Mouse (Mus musculus) gastrocnemius, postnatal 14 days (tissue): ENCODE data around the gene Sik3. TPM values are rescaled to one million over a fixed set of nuclear protein-coding genes. Genes with fewer than 3 reads are reported as not detected.

Experiments used
- DNase-seq: peaks from one replicate; pipeline ENCODE4 v3.0.0; 2021; ENCODE audit warnings: mixed read lengths
- intact Hi-C: fragments of 180-260 bp; cut with DNase I; formaldehyde crosslinking; loops from one replicate; pipeline ENCODE4 v1.15.1; 2025; ENCODE audit warnings: low total_unique reads
- total RNA-seq, 2 experiments: library from RNA; stranded (reverse); gene quantifications; 2 replicates each; pipeline ENCODE4 v1.2.3; 2021

Gene Sik3
- total RNA-seq, 2 experiments from 2014 or later = 37.4 TPM

DNA sequence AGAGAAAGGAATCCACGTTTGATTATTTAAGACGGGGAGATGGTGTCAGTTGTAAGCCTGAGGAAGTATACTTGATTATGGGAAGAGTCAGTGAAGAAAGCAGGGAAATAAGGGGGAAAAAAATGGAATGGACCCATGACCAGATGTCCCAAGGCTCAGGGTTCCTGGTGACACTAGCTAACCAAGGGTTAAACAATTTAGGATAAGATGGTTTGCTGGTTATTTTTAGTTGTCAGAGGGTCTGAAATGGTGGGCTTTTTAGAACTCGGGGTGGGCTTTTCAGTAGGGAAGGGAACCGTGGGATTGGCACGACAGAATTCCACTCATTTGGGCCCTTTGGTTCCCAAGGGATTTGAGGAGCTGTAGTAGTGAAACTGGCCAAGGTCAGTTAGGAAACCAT, 996 bp downstream of the Sik3 start:
- no peak for DNase-seq
- intact Hi-C loops = no loop called here

DNA sequence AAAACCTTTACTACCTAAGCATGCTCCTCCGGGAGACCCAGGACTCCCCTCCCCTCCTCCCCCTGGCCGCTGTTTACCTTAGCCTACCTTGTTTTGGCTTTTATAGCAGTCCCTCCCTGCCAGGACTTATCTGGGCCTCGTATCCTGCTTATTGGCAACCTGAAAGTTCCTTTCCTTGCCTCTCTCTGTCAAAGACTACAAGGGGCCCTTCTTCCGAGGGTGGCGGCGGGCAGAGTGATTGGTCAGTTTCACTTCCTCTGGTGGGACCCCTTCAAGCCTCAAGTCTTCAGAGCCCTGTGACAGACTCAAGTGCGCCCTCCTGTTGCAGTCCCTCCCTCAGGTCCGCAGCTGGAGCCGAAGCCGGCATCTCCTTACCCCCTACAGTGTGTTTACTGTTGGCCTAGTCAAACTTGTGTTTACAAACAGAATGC, 1.6 kb downstream of the Sik3 start:
- DNase-seq = peak; percentile 32
- intact Hi-C loops = no loop called here

DNA sequence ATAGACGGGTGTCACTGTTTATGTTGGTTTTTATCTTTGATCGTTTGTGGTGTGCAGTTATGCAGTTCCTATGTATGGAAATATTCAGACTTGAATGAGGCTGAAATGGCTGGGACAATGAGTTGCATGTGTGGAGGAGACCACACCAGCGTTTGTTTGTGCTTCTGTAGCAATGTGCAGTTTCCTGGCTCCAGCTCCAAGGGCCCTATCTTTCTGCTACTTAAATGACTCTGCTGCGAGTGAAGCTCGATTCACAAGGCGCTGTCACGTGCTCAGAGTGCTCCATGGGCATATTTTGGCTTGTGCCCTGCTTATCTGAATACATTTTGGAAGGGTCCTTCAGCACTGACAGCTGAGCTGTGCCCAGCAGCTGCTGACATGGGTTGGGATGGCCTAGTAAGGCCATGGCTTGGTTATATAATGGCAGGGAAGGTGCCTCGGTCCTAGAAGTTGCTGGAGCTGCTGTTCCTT, 2.5 kb downstream of the Sik3 start:
- peak; percentile 50 for DNase-seq
- intact Hi-C loops = no loop called here

DNA sequence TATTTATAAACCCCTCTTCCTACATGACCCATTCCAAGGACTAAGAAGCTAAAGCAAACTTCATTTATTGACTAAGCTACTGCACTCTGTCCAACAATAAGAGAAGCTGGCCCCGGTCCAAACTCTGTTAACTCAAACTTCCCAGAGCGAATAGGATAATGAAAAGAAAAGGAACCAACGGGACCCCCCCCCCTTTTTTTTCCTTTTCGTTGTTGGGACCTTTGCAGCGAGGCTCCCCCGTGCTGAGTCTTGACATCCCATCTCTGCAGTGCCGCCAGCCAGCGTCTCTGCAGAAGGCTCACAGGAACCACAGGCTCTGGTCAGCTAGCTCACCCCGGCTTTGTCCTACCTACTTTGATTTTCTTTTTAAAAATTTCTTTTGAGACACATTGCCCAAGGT, 3.2 kb downstream of the Sik3 start:
- peak; percentile 63 for DNase-seq

DNA sequence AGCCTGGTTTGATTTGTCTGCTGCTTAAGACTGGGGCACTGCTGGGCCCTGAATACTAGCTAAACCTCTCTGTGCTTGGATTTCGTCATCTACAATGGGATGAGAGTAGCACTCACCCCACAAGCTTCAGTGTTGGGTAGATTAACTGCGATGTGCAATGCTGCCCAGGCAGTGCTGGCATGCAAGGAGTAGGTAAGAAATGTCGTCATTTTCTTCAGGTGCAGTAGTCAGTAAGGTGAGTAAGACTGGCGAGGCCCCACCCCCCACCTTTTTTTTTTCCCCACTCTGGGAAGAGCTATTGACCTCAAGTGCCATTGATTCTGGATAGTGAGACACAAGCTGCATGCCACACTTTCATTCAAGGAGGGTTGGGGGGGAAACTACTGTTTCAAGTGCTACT, 3.8 kb downstream of the Sik3 start:
- DNase-seq = no peak
- intact Hi-C loops = no loop called here

More for the DNA sequence above, 3.2 kb downstream of the Sik3 start:
- intact Hi-C loops = no loop called here

DNA sequence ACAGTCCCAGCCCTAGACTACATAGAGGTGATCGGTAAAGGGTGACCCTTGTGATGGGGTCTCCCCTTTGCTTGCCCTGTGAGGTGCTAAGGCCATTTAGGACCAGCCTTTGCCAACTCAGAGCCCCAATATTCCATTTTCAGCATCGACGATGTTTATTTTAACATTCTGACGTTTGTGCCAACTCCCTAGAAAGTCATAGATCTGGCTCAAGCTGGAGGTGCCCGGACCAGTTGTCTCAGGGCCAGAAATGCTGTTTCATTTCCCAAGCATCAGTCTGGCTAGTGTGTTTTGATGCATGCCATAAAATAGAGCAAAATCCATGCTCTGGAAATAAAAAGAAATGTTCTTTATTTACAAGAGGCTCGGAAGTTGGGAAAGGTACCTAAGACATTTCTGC, 5.7 kb downstream of the Sik3 start:
- intact Hi-C loops = no loop called here
- no peak for DNase-seq

DNA sequence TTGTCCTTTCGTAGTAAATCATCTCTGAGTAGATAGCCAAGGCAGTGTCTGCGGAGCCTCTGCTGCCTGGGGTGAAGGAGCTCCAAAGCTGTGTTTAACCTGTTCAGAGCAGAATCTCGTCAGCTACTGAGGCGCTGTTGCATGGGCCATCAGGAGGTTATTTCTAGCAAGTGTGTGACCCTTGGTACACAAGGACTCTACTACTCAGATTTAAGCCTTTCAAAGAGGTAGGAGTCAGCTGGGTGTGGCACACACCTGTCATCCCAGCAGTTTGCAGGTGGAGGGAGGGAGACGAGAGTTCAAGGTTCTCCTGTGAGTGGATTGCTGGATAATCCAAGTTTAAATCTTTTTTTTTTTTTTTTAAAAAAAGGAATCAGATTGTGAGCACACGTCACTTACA, 7.4 kb downstream of the Sik3 start:
- DNase-seq = no peak
- intact Hi-C loops = no loop called here

DNA sequence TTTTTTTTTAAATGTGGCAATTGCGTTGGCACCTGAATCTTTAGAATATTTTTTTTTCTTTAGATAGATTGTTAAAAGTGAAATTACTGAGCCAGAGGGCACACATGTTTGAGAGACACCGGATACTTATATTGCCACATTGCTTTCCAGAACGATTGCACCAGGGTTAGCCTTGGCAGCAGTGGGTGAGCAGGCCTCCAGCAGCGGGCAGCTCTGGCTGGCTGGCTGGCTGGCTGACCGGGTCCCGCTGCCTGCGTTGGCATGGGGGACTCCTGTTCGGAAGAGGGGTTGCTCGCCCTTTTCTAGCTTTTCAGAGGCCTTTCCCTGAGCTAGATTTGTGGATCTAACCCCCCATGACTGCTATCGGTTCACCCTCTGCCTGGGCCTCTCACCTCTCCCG, 11.0 kb downstream of the Sik3 start:
- intact Hi-C loops = no loop called here
- DNase-seq = peak; percentile 43

DNA sequence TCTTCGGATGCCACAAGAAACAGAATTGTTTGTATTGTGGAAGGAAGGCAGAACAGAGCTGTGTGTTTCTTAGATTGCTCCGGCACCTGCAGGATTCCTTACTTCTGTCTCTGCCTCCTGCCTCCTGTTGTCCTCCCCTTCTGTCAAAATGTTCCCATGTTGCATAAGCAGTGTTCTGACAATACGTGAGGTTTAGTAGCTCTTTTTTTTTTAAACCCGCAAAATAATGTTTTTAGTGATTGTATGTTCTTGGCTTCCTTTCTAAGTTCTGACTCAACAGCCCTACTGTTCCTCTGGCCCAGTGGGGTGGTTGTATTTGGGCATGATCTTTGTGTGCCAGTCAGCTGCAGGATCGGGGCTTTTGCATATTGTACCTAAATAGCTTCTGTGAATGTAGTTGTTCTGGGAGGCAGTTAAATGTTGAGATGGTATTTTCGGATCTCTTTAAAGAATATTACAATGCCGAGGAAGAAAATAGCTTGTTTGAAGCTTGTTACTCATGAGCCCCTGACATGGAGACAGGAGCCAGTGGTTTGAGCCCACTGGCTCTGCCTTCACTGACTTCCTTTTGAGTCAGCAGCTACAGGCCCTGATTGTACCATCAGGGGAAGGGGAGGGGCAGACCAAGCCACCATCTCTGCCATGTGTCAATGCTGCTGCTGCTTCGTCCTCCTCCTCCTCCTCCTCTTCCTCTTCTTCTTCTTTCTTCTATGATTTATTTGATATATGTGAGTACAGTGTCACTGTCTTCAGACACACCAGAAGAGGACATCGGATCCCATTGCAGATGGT, 13.6 kb downstream of the Sik3 start:
- intact Hi-C loops = no loop called here
- no peak for DNase-seq

DNA sequence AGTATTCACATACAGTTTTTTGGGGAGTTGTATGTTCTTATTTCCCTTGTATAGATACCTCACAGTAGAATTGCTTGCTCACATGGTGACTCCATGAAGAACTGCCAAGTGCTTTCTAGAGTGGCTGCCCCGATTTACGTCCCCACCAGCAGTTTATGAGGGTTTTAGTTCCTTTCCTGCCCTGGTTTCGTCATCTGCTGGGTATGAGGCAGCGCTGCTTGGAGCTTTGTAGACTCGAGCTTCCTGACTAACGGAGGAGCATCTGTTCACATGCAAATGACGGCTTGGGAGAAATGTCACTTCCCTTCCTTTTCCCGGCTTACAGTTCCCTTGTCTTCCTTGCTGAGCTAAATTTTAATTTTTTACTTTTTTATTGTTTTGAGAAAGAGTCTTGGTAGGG, 15.4 kb downstream of the Sik3 start:
- intact Hi-C loops = no loop called here
- no peak for DNase-seq

DNA sequence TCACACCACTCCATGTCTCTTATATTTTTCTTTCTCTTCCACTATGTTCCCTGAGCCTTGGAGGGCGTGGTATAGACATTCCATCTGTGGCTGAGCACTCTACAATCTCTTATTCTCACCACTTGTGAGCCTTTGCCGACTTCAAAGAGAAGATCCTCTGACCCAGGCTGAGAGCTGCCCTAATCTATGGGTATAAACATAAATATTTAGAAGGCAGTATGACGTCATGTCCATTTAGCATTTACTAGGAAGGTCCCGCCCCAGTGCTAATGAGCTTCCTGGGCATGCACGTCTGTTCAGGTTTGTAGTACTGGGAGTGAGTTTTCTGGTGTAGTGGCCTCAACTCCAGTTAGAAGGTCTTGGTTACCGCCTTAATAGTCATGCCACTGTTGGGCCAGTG, 16.9 kb downstream of the Sik3 start:
- DNase-seq = no peak
- intact Hi-C loops = no loop called here

DNA sequence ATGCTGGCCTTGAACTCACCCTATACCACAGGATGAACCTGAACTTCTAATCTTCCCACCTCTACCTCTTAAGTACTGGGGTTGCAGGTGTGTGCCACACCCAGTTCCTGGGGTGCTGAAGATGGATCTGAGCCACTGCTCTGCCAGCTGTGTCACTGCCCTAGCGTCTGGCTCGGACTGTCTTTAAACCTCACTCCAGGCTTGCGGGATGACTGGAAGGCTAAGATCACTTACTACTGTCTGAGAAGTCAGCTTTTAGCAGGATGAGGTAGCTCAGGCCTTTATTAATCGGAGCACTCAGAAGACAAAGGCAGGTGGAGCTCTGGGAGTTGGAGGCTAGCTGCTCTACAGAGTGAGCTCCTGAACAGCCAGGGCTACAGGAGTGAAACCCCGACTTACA, 17.6 kb downstream of the Sik3 start:
- intact Hi-C loops = no loop called here
- DNase-seq = no peak

DNA sequence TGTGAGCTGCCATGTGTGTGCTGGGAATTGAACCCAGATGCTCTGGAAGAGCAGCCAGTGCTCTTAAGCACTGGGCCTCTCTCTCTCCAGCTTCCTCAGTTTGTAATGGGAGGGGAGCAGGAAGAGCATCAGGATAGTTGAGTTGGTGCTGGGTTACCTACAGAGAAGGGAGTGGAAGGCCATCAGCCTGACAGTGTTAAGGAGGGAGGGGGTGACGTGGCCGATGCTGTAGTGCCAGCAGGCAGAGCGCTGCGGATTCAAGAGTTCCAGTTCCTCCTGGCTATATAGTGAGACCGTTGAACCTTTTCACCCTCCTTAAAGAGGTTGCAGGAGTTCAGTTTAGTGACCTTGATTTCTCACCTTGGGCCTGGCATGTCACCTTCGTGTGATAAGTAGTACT, 18.3 kb downstream of the Sik3 start:
- intact Hi-C loops = no loop called here
- no peak for DNase-seq

DNA sequence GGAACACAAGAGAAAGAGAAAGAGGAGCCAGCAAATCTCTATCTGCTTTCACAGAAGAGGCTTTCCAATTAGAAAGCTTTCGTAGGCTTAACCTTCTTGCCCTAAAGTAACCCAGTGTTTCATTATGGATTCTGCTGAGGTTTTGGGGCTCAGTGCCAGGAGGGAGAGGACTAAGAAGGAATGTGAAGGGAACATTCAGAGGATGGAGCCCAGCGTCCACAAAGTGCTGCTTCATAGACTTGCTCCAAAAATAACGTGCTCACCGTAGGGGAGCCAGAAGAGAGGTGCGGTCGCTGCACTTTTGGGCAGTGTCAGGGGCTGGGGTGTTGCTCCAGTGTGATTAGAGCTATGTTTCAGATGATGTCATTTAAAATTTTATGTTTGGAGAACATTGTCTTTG, 19.6 kb downstream of the Sik3 start:
- intact Hi-C loops = no loop called here
- DNase-seq = peak; percentile 69

DNA sequence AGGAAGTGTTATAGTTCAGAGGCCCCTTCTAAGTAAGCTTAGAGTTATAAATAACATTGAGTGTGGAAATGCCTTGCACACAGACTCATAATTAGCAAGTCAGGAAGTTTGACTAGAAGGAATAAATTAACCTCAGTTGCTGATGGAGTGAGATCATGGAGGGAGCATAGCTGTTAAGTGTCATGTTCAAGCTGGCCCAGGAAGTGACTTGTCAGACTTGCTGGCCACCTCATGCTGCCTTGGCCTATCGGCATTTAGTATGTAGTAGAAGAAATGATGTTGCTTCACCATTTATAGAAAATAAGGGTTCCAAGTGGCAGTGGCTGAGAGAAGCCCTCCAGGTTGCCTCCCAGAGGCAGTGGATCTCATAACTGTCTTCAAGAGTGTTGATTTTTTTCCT, 20.4 kb downstream of the Sik3 start:
- DNase-seq = no peak
- intact Hi-C loops = no loop called here

DNA sequence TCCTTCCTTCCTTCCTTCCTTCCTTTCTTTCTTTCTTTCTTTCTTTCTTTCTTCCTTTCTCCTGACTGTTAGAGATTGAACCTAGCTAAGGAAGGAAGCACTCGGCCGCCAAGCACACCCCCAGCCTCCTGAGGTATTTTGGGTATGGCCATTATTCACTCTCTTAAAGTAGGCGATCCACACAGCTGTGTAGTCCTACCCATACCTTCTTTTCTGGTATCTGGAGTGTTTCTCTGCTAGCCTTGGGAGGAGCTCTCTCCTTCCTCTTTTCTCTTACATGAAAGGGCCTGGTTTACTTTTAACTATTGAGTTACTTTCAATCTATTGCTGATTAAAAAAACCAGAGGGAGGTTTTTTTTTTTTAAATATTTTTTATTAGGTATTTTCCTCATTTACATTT, 21.2 kb downstream of the Sik3 start:
- intact Hi-C loops = no loop called here
- DNase-seq = no peak

DNA sequence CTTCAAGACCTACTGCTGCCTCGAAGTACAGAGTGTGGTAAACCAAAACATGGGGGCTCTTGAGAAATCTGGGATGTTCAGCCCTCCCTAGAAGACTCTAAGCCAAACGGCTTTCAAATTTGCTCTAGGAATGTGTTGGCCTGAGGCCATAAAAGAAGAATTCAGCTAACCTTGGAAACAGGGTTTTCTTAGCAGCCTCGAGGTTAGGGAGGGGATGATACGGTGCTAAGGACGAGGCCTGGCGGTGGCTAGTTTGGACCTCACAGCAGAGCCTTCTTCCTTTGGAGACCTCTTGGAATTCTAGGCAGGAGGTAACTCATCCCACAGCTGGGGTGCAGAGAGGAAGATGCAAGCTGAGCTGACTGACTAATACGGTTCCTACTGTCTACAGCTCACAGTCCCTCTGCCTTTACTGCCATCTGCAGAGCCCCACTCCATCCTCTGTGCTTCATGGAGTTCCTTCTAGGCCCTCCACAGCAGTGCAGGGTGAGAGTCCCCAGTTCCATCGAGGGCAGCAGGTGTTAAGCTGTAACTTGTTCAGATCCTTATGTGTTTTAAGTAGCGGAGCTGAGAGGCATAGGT, 22.8 kb downstream of the Sik3 start:
- intact Hi-C loops = no loop called here
- DNase-seq = no peak

DNA sequence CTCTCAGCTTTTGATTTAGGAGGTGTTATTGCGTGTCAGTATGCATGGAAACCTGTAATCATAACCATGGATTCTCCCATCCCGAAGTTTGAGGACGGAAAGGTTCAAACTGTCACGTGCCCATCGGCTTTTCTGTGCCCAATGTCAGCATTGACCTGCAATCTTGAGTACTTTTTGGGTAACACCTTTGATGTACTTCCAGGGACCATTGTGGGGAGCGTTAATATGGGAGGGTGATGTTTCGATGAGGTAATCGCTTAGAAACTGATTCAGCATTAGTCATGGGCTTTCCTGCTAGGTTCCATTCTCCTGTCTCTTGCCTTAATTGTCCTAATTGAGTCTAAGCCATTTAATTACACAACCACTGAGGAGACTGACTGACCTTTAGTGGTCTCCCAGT, 24.3 kb downstream of the Sik3 start:
- intact Hi-C loops = no loop called here
- DNase-seq = no peak

DNA sequence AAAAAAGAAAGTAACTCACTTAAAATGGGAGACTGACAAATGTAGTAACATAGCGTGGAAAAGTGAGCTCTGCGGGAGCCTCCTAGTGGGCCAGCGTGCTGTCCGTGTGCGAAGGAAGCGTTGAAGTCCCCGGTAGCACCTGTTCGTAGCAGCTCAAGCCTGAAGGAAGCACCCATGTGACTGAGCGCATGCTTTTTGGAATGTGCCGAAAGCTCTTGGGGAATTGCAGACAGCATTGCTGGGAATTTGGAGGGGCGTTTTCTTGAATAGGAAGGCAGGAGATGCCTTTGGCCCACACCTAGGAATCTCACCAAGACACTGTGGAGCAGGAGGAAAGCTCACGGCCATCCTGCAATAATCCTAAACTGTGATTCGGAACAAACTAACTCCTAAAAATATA, 26.2 kb downstream of the Sik3 start:
- intact Hi-C loops = no loop called here
- no peak for DNase-seq

DNA sequence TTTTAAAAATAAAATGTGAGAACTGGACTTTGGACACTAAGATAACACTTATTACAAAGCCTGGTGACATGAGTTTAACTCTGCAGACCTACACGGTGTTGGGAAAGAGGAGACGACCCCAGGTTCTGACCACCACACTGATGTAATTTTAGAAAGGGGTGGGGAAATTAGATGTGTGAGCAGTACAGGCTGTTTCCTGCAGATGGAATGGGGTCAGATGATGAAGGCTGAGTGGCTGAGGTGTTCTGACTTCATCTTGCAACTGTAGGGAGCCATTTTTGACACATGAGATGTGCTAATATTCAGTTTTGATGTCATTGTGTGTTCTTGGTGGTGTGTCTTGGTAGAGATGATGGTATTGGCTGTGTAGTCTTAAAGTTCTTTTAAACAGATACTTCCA, 28.6 kb downstream of the Sik3 start:
- DNase-seq = no peak
- intact Hi-C loops = no loop called here

DNA sequence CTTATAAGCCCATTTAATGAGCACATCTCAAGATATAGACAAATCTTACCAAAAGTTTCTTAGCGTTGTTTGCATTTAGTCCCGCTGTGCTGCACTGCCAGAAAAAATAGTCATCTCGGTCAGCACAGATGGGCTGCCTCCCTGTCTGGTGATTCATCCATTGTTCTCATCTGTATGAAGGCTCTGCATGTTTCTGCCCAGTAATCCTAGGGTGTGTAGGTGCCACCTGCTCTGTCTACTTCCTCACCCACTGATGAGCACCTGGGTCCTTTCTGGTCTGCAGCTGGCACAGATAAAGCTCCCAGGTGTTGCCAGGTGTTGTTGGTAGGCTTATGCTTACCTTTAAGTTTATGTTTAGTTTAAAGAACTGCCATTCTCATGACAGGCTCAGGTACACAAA, 29.8 kb downstream of the Sik3 start:
- intact Hi-C loops = no loop called here

DNA sequence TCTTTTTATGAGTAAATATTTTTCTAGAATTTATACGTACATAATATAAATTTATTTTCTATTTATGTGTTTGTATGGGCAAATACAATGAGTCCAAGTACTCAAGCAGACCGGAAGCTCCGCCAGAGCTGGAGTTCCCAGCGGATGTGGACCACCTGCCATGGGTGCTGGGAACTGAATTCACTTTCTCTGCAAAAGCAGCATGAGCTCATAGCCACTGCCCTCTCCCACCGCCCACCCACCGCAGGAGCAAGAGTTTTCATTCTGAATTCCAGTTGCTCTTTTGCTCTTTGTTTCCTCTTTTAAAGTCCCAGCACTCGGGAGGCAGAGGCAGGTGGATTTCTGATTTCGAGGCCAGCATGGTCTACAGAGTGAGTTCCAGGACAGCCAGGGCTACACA, 31.0 kb downstream of the Sik3 start:
- no peak for DNase-seq
- intact Hi-C loops = no loop called here

More for the DNA sequence above, 29.8 kb downstream of the Sik3 start:
- DNase-seq = no peak
